Mouse (Mus musculus) CD8-positive naive resting alpha-beta T cell, adult 57 days (primary cell): ENCODE results near the gene Uspl1. TPM values are rescaled to one million over a fixed set of nuclear protein-coding genes. Genes with fewer than 3 reads are reported as not detected.

ENCODE experiments used
- total RNA-seq: library from RNA; stranded (reverse); gene quantifications from one replicate; pipeline ENCODE4 v1.2.4, GENCODE M21; 2023

The Uspl1 gene
- 94.1 TPM for total RNA-seq

GRCm38 (mm10) chr5:149184104-149184843 lies at the start of gene Uspl1, which contains the start of gene Hmgb1:
Uspl1 (plus strand) TSS chr5:149184350.
Hmgb1 (minus strand) TSS chr5:149184489.

GRCm38 (mm10) chr5:149264405-149264804 lies 80.3 kb downstream of the Uspl1 start, which contains the start of gene Alox5ap:
Alox5ap (plus strand) TSS chr5:149264767.

Other genes starting within 250 kb of the Uspl1 start
- 3.3 TPM for gene Gm42791, start 189.2 kb upstream of the Uspl1 start, total RNA-seq
- 283 TPM for gene Hmgb1, start 139 bp downstream of the Uspl1 start, total RNA-seq
- 9.8 TPM for gene Alox5ap, start 80.4 kb downstream of the Uspl1 start, total RNA-seq
- gene Medag, start 227.4 kb downstream of the Uspl1 start, total RNA-seq, result not detected